Mouse (Mus musculus): ENCODE measurements around the gene Gsc. TPM values are rescaled to one million over a fixed set of nuclear protein-coding genes. Genes with fewer than 3 reads are reported as not detected.
"Not testable (repeated sequence)": the region's sequence is repeated elsewhere in the genome, so short reads cannot be mapped to it uniquely, and the experiment has no call there.

The Gsc gene
- total RNA-seq, 2 experiments from 2014 or later, result not detected

DNA sequence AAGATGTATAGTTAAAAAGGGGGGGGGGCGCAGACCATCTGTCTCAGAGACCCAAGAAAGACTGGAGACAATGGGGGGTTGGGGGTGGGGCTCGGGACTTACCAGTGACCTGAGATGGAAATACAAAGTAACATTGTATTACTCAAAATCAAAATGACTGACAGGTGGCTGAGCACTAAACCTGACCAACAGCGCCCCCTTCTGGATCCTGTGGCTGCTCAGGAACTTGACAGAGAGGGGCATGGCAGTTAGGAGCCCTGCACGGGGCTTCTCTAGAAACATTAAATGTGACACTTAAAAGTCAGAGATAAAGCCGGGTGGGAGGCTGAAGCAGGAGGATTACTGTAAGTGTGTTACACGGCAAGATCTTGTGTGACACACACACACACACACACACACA lies 13.8 kb downstream of the Gsc start:
- no peak for DNase-seq (ENCODE audit: low spot score in 2 of 2)

DNA sequence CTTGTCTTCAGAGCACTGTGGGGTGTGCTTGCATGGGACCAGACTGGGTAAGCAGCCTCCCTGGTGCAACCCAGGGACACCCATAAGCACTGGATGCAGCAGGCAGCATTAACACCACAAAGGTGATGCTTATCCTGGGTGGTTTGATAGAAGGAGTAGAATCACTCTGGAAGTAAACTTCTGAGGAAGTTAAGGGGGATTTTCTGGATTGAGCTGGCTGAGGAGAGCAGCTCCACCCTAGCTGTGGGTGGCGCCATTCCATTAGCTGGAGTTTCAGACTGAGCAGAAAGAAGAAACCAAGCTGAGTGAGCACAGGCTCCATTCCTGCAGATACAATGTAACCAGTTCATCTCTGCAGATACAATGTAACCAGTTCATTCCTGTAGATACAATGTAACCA lies 20.1 kb downstream of the Gsc start:
- no peak for DNase-seq (ENCODE audit: low spot score in 2 of 2)

DNA sequence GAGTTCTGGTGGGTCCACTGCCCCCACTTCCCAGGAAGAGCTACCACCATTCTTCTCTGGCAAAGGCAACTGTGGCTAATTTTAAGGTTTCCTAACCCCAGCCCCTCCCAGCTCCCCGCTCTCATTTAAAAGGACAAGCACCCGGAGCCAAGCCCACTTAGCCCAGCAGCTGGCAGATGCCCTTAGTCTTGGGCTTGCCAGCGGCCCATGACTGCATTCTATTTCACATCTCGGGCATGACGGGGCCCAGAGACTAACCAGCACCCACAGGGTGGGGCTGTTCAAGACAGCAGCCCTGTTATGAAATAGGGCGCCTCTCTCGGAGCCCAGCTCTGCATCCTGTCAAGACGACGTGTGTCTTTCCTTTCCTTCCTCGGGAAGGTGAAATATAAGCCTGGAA lies 22.9 kb downstream of the Gsc start:
- DNase-seq (ENCODE audit: low spot score in 2 of 2), result no peak

DNA sequence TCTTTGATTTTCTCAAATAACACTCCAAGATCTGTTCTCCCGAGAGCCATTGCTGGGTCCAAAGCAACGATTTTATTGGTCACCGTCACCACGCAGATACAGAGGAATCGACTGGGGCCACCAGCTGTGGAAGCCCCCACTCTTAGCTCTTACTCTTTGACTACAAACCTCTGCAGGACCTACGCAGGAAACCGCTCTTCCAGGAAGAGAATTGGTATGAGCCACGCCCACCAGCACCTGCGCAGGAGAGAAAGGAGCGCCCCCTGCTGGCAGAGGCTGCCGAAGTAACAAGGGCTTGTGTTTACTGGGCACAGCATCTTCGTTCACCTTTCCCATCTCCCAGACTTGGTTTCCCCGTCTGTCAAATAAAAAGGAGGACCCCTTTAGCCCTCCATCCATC lies 25.0 kb downstream of the Gsc start:
- no peak for DNase-seq (ENCODE audit: low spot score in 2 of 2)

DNA sequence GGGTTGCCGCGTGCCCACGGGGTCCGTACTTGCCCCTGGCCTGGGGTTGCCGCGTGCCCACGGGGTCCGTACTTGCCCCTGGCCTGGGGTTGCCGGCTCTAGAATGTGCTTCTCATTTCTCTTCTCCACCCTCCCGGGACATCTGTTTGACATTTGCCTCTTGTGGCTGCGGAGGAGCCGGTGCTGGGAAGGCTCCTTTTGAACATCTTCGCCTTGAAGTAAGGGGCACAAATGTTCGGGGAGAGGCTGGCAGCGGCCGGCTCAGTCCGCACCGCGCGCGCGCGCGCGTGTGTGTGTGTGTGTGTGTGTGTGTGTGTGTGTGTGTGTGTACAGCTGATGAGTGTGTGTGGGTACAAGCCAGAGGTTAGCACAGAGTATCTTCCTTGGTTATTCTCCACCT lies 26.1 kb downstream of the Gsc start:
- not testable (repeated sequence) for DNase-seq (ENCODE audit: low spot score in 2 of 2)

DNA sequence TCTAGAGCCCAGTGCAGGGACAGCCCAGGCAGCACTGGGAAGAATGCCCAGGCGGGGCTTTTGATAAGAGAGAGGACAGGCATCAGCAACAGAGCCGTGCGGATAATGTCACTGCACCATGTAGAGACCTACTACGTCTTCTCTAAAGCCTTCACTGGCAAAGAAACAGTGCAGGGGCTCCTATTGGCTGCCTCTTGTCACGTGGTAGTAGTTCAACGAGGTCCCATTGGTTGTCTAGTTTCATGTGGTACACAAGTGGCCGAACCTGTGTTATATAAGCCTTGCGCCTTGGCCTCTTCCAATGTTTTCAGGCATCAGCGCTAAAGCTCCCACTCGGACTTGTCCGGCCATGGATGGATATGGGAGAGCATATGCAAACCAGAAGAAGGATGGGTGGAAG lies 29.4 kb downstream of the Gsc start:
- no peak for DNase-seq (ENCODE audit: low spot score in 2 of 2)

DNA sequence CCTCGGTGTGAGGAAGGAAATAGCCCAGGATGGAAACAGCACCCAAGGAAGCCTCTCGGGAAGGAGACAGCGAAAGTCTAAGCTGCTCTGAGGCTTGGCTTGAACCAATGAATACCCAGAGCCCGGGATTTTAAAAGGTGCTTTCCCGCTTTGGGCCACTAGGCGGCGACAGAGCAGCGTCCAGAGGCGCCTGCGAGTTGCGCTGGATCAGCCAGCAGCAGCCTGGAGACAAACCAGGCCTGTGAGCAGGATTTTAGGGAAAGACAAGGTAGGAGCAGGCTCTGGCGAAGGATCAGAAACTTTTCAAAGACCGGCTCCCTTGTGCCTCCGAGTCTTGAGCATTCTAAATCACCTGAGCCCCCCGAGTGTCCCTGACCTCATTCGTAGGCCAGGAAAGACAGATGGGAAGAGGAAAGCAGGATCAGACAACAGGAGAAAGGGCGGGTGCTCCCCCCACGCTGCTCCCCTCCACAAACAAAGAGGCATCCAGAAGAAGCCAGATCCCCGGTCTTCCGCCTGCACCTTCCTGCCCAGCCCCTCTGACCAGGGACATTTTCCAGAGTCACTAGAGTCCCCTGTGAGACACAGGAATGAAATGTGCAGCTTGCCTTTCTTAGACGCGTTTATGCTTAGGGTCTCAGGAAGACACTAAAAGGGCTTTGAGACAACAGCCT lies 32.9 kb downstream of the Gsc start:
- DNase-seq (ENCODE audit: low spot score in 2 of 2), result peak; percentile 92 to 93

DNA sequence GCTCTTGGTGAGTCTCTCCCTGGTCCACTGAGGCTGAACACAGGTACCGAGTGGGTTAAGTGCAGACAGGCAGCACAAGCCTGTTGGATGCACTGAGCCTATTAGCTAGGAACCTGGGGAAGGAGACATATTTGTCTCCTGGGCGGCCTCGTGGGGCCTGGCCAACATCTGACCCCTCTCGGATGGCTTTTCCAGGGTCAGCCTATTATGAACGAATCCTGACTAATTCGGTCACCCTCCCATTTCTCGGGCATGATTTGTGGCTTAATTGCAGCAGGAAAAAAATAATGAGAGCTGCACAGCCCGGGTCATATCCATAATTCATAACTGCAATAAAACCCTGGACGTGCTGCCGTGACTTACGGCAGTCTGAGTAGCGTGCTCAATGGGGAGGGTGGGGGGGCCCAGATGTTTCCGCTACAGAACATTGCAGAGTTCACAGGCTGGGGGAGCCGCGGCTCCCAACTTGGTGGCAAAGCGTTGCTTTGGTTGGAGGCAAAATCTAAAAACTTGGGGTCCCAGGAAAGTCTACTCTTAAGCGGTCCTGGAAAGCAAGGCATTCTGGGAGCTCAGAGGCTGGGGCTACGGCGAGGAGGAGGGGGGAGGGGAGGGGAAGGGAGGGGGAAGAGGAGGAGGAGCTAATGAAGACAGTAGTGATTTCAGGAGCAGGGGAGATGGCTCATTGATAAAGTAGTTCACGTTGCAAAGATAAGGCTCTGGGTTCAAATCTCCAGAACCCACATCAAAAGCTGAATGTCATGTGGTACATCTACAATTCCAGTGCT lies 39.0 kb downstream of the Gsc start:
- DNase-seq (ENCODE audit: low spot score in 2 of 2), result no peak

DNA sequence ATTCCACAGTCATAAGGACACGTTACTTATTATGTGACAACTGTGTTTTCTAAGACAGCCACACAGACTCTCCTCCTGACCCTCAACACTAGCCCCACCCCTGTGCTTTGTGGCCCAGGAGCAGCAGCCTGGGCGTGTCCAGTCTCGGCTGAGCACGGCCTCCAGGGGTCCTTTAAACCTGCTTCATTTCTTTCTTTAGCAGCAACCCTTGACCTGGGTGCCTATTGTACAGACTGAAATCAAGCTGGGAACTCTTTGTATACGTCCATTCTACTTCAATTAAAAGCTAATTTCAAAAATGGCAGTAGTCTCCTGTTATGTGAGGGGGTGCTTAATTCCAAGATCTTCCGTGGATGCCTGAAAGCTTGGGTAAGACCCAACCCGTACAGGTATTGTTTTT lies 39.9 kb downstream of the Gsc start:
- no peak for DNase-seq (ENCODE audit: low spot score in 2 of 2)

DNA sequence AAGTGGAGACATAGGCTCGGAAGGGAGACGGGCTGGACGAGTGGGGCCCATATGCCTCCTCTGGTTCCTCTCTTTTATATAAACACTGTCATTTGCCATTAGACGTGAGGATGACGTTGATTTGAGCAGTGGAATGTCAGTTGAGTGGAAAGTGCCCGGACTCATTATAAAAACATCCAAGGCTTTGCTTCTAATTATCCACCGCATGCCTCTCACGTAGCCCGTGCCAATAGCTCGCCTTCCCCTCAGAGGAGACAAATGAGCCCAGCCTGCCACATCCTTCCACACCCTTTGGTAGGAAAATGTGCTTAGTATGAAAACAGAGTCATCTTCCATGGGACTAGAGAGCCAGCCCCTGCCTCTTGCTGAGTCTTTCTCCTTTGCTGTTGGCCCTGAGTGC lies 41.8 kb downstream of the Gsc start:
- no peak for DNase-seq (ENCODE audit: low spot score in 2 of 2)

DNA sequence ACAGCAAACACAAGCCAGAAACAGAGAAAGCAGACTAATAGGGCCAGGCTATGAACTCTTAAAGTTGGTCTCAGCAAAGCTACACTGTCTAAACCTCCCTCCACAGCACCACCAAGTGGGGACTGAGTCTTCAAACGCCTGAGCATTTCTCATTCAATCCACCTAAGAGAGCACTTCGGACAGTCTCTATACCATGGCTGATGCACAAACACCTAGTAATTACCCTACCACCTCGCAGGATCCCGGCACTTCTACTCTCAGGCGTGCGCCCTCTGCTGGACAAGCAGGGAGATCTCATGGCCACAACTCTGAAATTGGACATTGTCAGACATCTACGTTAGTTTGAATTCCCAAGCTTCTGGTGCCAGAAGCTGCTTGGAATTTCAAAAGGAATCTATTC lies 46.2 kb downstream of the Gsc start:
- no peak for DNase-seq (ENCODE audit: low spot score in 2 of 2)

DNA sequence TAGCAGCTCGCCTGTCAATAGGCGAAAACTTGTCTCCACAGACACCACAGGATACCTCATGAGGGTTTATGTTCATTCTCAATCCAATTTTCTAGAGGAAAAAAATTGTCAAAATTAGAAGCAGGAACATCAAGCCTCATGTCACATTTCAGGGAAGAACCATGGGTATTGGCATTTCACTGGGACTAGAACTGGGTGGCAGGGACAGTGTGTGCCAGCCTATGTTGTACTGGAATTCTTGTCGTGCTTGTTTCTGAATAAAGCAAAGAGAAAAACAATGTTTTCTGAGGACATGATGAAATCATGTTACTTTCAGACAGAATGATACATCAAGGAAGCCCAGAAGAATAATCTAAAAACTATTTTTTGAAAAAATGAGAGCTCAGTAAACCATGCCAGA lies 47.5 kb downstream of the Gsc start:
- DNase-seq (ENCODE audit: low spot score in 2 of 2), result peak in 1 of 2 experiments; percentile 63

DNA sequence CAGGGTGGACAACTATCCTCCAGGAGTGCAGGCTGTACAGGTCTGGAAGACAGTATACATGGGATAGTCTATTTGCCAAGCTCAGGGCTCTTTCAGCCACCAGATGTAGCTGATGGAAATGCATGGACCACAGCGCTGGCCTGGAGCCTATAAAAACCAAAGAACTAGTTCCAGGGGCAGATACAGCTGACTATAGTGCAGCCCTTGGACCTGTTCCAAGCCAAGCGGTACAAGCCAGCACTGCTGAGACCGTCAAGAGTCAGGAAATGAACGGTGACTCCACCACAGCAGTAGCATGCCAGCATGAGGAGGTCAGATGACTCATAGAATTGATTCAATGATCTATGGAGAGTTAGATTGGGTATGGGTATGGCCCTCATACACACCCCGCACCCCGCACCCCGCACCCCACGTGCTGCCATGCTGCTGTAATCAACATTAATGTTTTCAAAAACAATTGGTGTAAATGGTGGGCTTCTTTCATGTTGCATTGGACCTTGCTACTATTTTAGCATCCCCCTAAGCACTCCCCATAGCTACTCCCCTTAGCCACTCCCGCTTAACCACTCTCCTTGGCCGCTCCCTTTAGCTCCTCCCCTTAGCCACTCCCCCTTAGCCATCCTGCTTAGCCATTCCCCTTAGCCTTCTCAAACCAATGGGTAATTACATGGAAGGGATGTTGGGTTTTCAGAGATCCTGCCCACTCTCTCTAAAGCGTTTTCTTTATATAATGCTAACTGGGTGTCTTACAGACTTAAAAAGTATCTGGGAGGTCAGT lies 50.3 kb downstream of the Gsc start:
- DNase-seq (ENCODE audit: low spot score in 2 of 2), result no peak

Other genes with a start within 250 kb of the Gsc start
- 1 to 10 TPM in 1 of 2 experiments, under 1 TPM in 1; 0.76 to 1.2 TPM for gene Serpina3g, start 237.1 kb downstream of the Gsc start, total RNA-seq (2021)
- gene Serpina3i, start 210.2 kb downstream of the Gsc start, total RNA-seq (2021), result under 1 TPM; 0.64 to 0.88 TPM
- gene Serpina3j, start 158.8 kb downstream of the Gsc start, total RNA-seq (2021), result not detected
- not detected for gene Serpina3k, start 134.8 kb downstream of the Gsc start, total RNA-seq (2021)
- gene Serpina3m, start 134.8 kb downstream of the Gsc start, total RNA-seq (2021), result under 1 TPM in 1 of 2 experiments, not detected in 1; 0.45 TPM
- gene Serpina3n, start 66.6 kb downstream of the Gsc start, total RNA-seq (2021), result 10 to 100 TPM; 51.3 to 54.4 TPM